Mouse (Mus musculus): ENCODE measurements around the gene Dera. TPM values are rescaled to one million over a fixed set of nuclear protein-coding genes. Genes with fewer than 3 reads are reported as not detected.

The Dera gene
- polyA plus RNA-seq, 1 experiment from 2014 or later, result 59.9 TPM

- ATAC-seq (ENCODE audit: low FRiP score) (no peak), DNase-seq (ENCODE audit: low spot score, missing footprints) (no peak)
- H3K4me2 ChIP-seq, result no peak overlapping the region
- no peak overlapping the region for H3K27ac ChIP-seq (ENCODE audit: low read depth, low read length)
- H3K9ac ChIP-seq (ENCODE audit: low read length), result no peak overlapping the region
- H3K27me3 ChIP-seq (ENCODE audit: control insufficient read depth, insufficient read depth, low read length), result no peaks in the 10 kb centered on the region
- peaks cover 5% of the 10 kb centered on the region; the same call in 1 of the 2 replicates for H3K9me3 ChIP-seq (ENCODE audit: control insufficient read depth, low read length)
- WGBS, result 90% methylated on average over 10 of the region's 10 CpGs
- H3K36me3 ChIP-seq (ENCODE audit: control insufficient read depth, insufficient read depth, low read length), result no peaks in the 10 kb centered on the region
- no peak overlapping the region for H3K4me3 ChIP-seq (ENCODE audit: low read depth, low read length)
- no peaks in the 10 kb centered on the region for H3K4me1 ChIP-seq (ENCODE audit: control insufficient read depth, insufficient read depth, low read length)
These were observed 103.2 kb downstream of the Dera start for GRCm38 (mm10) chr6:137857198-137858194.

- H3K36me3 ChIP-seq (ENCODE audit: control insufficient read depth, insufficient read depth, low read length), result no peaks in the 10 kb centered on the region
- H3K4me3 ChIP-seq (ENCODE audit: low read depth, low read length), result no peak overlapping the region
- H3K4me1 ChIP-seq (ENCODE audit: control insufficient read depth, insufficient read depth, low read length), result no peaks in the 10 kb centered on the region
- H3K27me3 ChIP-seq (ENCODE audit: control insufficient read depth, insufficient read depth, low read length), result no peaks in the 10 kb centered on the region
- no peak for DNase-seq (ENCODE audit: low spot score, missing footprints)
- WGBS, result 88% methylated on average over 7 of the region's 7 CpGs
- no peak for ATAC-seq (ENCODE audit: low FRiP score)
- H3K9ac ChIP-seq (ENCODE audit: low read length), result no peak overlapping the region
- no peak overlapping the region for H3K27ac ChIP-seq (ENCODE audit: low read depth, low read length)
- no peak overlapping the region for H3K4me2 ChIP-seq
- H3K9me3 ChIP-seq (ENCODE audit: control insufficient read depth, low read length), result no peaks in the 10 kb centered on the region
These were observed 115.7 kb downstream of the Dera start for GRCm38 (mm10) chr6:137869903-137870580.

- H3K4me2 ChIP-seq, result no peak overlapping the region
- no peak overlapping the region for H3K27ac ChIP-seq (ENCODE audit: low read depth, low read length)
- H3K4me1 ChIP-seq (ENCODE audit: control insufficient read depth, insufficient read depth, low read length), result no peaks in the 10 kb centered on the region
- H3K36me3 ChIP-seq (ENCODE audit: control insufficient read depth, insufficient read depth, low read length), result no peaks in the 10 kb centered on the region
- H3K9ac ChIP-seq (ENCODE audit: low read length), result no peak overlapping the region
- ATAC-seq (ENCODE audit: low FRiP score) (no peak), DNase-seq (ENCODE audit: low spot score, missing footprints) (no peak)
- 89% methylated on average over 6 of the region's 6 CpGs for WGBS
- no peaks in the 10 kb centered on the region for H3K9me3 ChIP-seq (ENCODE audit: control insufficient read depth, low read length)
- no peak overlapping the region for H3K4me3 ChIP-seq (ENCODE audit: low read depth, low read length)
- no peaks in the 10 kb centered on the region for H3K27me3 ChIP-seq (ENCODE audit: control insufficient read depth, insufficient read depth, low read length)
These were observed 116.3 kb downstream of the Dera start for GRCm38 (mm10) chr6:137870667-137871066.

GRCm38 (mm10) chr6:137872055-137872735, 117.8 kb downstream of the Dera start:
- WGBS, result 42% methylated on average over 17 of the region's 17 CpGs
- Histone ChIP-seq H3K4me1 (ENCODE audit: control insufficient read depth, insufficient read depth, low read length) (no peaks in the 10 kb centered on the region), H3K4me2 (no peak overlapping the region), H3K27me3 (ENCODE audit: control insufficient read depth, insufficient read depth, low read length) (no peaks in the 10 kb centered on the region), H3K27ac (ENCODE audit: low read depth, low read length) (no peak overlapping the region), H3K9me3 (ENCODE audit: control insufficient read depth, low read length) (no peaks in the 10 kb centered on the region), H3K36me3 (ENCODE audit: control insufficient read depth, insufficient read depth, low read length) (no peaks in the 10 kb centered on the region), H3K9ac (ENCODE audit: low read length) (no peak overlapping the region), H3K4me3 (ENCODE audit: low read depth, low read length) (no peak overlapping the region)
- DNase-seq (ENCODE audit: low spot score, missing footprints) (peak; percentile 89), ATAC-seq (ENCODE audit: low FRiP score) (peak; percentile 70)

- Histone ChIP-seq H3K4me2 (no peak overlapping the region), H3K36me3 (ENCODE audit: control insufficient read depth, insufficient read depth, low read length) (no peaks in the 10 kb centered on the region), H3K9ac (ENCODE audit: low read length) (no peak overlapping the region), H3K9me3 (ENCODE audit: control insufficient read depth, low read length) (no peaks in the 10 kb centered on the region), H3K27ac (ENCODE audit: low read depth, low read length) (no peak overlapping the region), H3K4me3 (ENCODE audit: low read depth, low read length) (no peak overlapping the region), H3K27me3 (ENCODE audit: control insufficient read depth, insufficient read depth, low read length) (no peaks in the 10 kb centered on the region), H3K4me1 (ENCODE audit: control insufficient read depth, insufficient read depth, low read length) (no peaks in the 10 kb centered on the region)
- ATAC-seq (ENCODE audit: low FRiP score) (no peak), DNase-seq (ENCODE audit: low spot score, missing footprints) (no peak)
- 95% methylated on average over 8 of the region's 8 CpGs for WGBS
These were observed 120.3 kb downstream of the Dera start for GRCm38 (mm10) chr6:137874471-137875244.

GRCm38 (mm10) chr6:137885644-137886043, 131.3 kb downstream of the Dera start:
- Histone ChIP-seq H3K36me3 (ENCODE audit: control insufficient read depth, insufficient read depth, low read length) (no peaks in the 10 kb centered on the region), H3K4me2 (no peak overlapping the region), H3K4me3 (ENCODE audit: low read depth, low read length) (no peak overlapping the region), H3K27me3 (ENCODE audit: control insufficient read depth, insufficient read depth, low read length) (no peaks in the 10 kb centered on the region), H3K9ac (ENCODE audit: low read length) (no peak overlapping the region), H3K27ac (ENCODE audit: low read depth, low read length) (no peak overlapping the region), H3K9me3 (ENCODE audit: control insufficient read depth, low read length) (no peaks in the 10 kb centered on the region), H3K4me1 (ENCODE audit: control insufficient read depth, insufficient read depth, low read length) (no peaks in the 10 kb centered on the region)
- DNase-seq (ENCODE audit: low spot score, missing footprints) (no peak), ATAC-seq (ENCODE audit: low FRiP score) (no peak)
- WGBS, result 93% methylated on average over 6 of the region's 6 CpGs

- no peak overlapping the region for H3K9ac ChIP-seq (ENCODE audit: low read length)
- WGBS, result 84% methylated on average over 6 of the region's 6 CpGs
- no peak for ATAC-seq (ENCODE audit: low FRiP score)
- peak; percentile 53 for DNase-seq (ENCODE audit: low spot score, missing footprints)
- H3K27me3 ChIP-seq (ENCODE audit: control insufficient read depth, insufficient read depth, low read length), result no peaks in the 10 kb centered on the region
- no peaks in the 10 kb centered on the region for H3K9me3 ChIP-seq (ENCODE audit: control insufficient read depth, low read length)
- H3K4me3 ChIP-seq (ENCODE audit: low read depth, low read length), result no peak overlapping the region
- no peak overlapping the region for H3K4me2 ChIP-seq
- H3K27ac ChIP-seq (ENCODE audit: low read depth, low read length), result no peak overlapping the region
- H3K36me3 ChIP-seq (ENCODE audit: control insufficient read depth, insufficient read depth, low read length), result no peaks in the 10 kb centered on the region
- no peaks in the 10 kb centered on the region for H3K4me1 ChIP-seq (ENCODE audit: control insufficient read depth, insufficient read depth, low read length)
These were observed 132.0 kb downstream of the Dera start for GRCm38 (mm10) chr6:137886210-137886979.

GRCm38 (mm10) chr6:137887258-137887657, 132.9 kb downstream of the Dera start:
- no peaks in the 10 kb centered on the region for H3K4me1 ChIP-seq (ENCODE audit: control insufficient read depth, insufficient read depth, low read length)
- peak; percentile 28 for DNase-seq (ENCODE audit: low spot score, missing footprints)
- H3K9me3 ChIP-seq (ENCODE audit: control insufficient read depth, low read length), result no peaks in the 10 kb centered on the region
- H3K9ac ChIP-seq (ENCODE audit: low read length), result no peak overlapping the region
- H3K36me3 ChIP-seq (ENCODE audit: control insufficient read depth, insufficient read depth, low read length), result no peaks in the 10 kb centered on the region
- H3K4me2 ChIP-seq, result no peak overlapping the region
- no peak overlapping the region for H3K4me3 ChIP-seq (ENCODE audit: low read depth, low read length)
- no peaks in the 10 kb centered on the region for H3K27me3 ChIP-seq (ENCODE audit: control insufficient read depth, insufficient read depth, low read length)
- H3K27ac ChIP-seq (ENCODE audit: low read depth, low read length), result no peak overlapping the region
- ATAC-seq (ENCODE audit: low FRiP score), result peak; percentile 57; the same call in 1 of the 2 replicates
- 85% methylated on average over 6 of the region's 6 CpGs for WGBS

Measured in midbrain, embryonic 11.5 days (tissue).